Mouse (Mus musculus) ES-E14 (cell line): Measurements from ENCODE around the gene Supt3.

Source experiments
- CHD2 ChIP-seq: IDR thresholded peaks from 2 replicates; pipeline ENCODE4 v1.6.1; 2014; ENCODE audit warnings: mild to moderate bottlenecking, low read depth, low read length, inconsistent platforms
- HCFC1 ChIP-seq: IDR thresholded peaks from 2 replicates; pipeline ENCODE4 v1.6.1; 2012; ENCODE audit warnings: low read length, inconsistent platforms, borderline replicate concordance; ENCODE audit not compliant: insufficient read depth
- MAFK ChIP-seq: IDR thresholded peaks from 2 replicates; pipeline ENCODE4 v1.6.1; 2014; ENCODE audit warnings: mild to moderate bottlenecking, low read depth, low read length, inconsistent platforms; ENCODE audit not compliant: insufficient read depth
- ZC3H11A ChIP-seq: IDR thresholded peaks from 2 replicates; pipeline ENCODE4 v1.6.1; 2012; ENCODE audit warnings: low read depth, mild to moderate bottlenecking, inconsistent platforms, low read length, borderline replicate concordance
- ZNF384 ChIP-seq: IDR thresholded peaks from 2 replicates; pipeline ENCODE4 v1.6.1; 2012; ENCODE audit warnings: low read depth, low read length, inconsistent platforms

GRCm38 (mm10) chr17:45057780-45058179, 280.8 kb downstream of the Supt3 start:
- no peak for TF ChIP-seq ZC3H11A
- no peak for TF ChIP-seq MAFK
- TF ChIP-seq HCFC1: no peak
- TF ChIP-seq ZNF384: no peak
- TF ChIP-seq CHD2: no peak
